Mouse (Mus musculus) kidney, postnatal 36 days (tissue): ENCODE data around the gene S1pr5.
"Not testable (repeated sequence)": the region's sequence is repeated elsewhere in the genome, so short reads cannot be mapped to it uniquely, and the experiment has no call there.

Experiments used
- DNase-seq, 2 experiments: peaks; one replicate each; pipeline ENCODE4 v3.0.0; 2021 to 2022; ENCODE audit warnings: mixed read lengths in 2 of 2

Gene S1pr5

DNA sequence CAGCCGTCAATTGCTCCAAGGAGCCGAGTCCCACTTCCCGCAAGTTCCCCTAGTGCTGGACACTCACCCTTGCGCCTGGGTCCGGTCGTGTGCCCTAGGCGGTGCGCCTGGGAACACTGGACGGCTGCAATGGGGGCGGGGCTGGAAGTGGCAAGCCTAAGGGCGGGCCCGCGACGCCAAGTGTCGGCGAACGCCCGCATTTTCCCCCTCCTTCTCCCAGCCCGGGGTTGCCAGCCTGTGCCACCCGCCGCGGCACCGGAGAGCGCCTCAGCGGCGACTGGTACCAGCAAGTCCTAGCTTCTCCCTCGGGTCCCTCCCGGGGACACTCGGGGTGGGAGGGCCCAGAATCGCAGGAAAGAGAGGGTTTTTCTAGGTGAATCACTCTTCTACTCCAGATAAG is at the start of gene S1pr5:
S1pr5 (minus strand) TSS at position 118 of the 400 bp plus-strand sequence.
- peak; percentile 69 to 85 for DNase-seq

DNA sequence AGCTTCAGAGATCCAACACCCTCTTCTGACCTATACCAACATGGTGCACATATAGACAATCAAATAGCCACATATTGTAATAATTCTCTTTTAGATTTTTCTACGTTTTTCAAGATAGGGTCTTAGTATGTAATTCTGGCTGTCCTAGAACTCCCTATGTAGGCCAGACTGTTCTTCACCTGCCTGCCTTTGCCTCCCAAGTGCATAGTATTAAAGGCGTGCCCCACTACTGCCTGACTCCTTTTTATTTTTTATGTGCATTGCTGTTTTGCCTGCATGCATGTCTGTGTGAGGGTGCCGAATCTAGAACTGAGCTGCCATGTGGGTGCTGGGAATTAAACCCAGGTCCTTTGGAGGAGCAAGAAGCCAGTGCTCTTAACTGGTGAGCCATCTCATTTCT is 44.0 kb upstream of the S1pr5 start:
- DNase-seq, result no peak

DNA sequence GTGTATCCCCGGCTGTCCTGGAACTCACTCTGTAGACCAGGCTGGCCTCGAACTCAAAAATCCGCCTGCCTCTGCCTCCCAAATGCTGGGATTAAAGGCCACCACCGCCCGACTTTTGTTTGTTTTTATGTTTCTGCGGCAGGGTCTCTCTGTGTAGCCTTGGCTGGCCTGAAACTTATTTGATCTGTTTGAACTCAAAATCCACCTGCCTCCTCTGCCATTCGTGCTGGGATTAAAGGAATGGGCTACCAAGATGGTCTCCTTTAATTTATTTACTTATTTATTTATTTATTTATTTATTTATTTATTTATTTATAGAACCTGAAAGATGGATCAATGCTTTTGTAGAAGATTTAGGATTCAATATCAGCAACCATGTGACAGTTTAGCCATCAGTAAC is 43.6 kb upstream of the S1pr5 start:
- not testable (repeated sequence) for DNase-seq

GRCm38 (mm10) chr9:21291022-21291787 is 43.0 kb upstream of the S1pr5 start, which contains the start of gene Cdkn2d:
Gene Cdkn2d, minus strand, starts transcription at chr9:21291407.
- peak; percentile 100 for DNase-seq

DNA sequence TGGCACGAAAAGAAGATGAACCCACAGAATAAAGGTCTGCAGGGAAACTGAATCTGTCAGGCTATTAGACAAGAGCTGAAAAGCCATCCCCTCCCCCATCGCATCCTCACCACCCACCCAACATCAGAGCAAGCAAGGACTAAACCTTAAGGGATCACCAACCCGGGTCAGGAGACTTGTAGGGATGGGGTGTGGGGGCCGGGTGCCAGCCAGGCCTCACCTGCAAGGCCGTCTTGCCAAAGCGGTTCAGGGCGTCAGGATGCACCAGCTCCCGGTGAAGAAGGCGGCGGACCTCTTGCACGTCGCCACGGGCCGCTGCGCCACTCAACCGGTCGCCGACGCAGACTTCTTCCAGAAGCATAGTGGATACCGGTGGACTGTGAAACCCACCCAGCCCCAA is 42.3 kb upstream of the S1pr5 start:
- DNase-seq, result peak in 1 of 2 experiments; percentile 28

GRCm38 (mm10) chr9:21289337-21289671 is 41.1 kb upstream of the S1pr5 start:
- DNase-seq, result no peak

GRCm38 (mm10) chr9:21288404-21289336 is 40.4 kb upstream of the S1pr5 start:
- DNase-seq, result no peak

- peak; percentile 99 for DNase-seq
These were observed 39.5 kb upstream of the S1pr5 start, which contains the start of gene Kri1 for GRCm38 (mm10) chr9:21287571-21288402. Gene Kri1, minus strand, starts transcription at chr9:21287969.

DNA sequence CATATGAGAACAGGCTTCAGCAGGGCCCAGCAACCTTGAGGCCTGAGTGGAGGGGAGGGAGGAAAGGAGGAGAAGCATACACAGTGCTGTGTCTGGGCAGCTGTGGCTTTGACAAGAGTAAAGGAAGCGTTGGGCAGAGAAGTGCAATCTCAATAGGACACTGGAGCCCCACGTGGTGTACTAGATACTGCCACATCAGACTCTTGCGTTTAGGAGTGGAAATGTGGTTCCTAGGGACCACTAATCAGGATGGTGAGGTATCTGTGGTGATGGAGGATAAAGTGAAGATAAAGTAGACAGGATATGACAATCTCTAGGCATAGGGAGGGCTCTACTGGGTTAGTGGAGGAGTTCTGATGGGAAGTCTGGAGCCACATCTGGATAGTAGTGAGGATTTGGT is 38.5 kb upstream of the S1pr5 start:
- no peak for DNase-seq

DNA sequence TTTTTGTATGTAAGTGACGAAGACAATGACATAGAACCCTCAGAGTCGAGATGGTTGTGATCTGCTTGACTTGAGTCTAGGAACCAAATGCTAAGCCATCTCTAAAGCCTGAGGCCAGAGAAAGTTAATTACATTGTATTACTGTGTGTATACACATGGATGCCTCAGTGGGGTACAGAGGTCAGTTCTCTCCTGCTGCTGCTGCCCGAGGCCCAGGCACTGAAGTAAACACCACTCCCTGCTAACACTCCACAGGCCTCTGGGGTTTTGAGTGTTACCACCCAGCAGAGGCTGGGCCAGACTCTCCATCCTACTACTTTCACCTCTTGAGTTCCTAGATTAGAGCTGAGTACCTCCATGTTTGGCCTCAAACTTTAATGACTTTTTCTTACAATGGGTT is 35.8 kb upstream of the S1pr5 start:
- peak; percentile 46 to 51 for DNase-seq

DNA sequence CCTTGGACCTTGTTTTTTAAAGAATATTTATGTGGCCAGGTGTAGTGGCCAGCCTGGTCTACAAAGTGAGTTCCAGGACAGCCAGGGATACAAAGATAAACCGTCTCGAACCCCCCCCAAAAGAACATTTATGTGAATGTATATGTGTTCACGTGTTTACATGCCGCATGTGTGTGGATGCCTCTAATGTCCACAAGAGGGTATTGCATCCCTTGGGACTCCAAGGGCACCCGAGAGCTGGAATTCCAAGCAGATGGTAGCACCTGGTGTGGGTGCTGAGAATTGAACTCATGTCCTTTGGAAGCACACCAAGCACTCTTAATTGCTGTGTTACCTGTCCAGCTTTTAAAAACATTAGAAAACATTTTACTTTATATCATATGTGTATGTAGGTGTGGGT is 35.3 kb upstream of the S1pr5 start:
- no peak for DNase-seq

- DNase-seq, result no peak
These were observed 29.5 kb upstream of the S1pr5 start for GRCm38 (mm10) chr9:21277776-21278175.

- DNase-seq, result no peak
These were observed 28.1 kb upstream of the S1pr5 start for GRCm38 (mm10) chr9:21276307-21276706.

DNA sequence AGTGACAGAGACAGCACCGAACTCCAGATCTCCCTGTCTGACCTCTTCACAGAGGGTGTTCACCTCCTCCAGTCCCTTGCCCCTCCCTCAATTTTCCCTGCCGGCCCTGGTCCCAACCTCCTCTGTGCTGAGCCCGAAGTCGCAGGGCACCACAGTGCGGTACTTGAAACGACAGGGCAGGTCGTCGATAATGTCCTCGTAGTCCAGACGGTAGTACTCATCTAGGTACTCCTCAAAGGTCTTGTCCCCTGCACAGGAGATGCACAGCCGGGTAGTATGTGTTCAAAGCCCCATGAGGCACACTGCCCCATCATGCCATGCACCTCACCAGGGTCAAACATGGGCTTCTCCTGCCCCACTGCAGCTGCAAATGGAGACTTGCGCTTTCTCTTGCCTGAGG is 27.5 kb upstream of the S1pr5 start:
- DNase-seq, result no peak

DNA sequence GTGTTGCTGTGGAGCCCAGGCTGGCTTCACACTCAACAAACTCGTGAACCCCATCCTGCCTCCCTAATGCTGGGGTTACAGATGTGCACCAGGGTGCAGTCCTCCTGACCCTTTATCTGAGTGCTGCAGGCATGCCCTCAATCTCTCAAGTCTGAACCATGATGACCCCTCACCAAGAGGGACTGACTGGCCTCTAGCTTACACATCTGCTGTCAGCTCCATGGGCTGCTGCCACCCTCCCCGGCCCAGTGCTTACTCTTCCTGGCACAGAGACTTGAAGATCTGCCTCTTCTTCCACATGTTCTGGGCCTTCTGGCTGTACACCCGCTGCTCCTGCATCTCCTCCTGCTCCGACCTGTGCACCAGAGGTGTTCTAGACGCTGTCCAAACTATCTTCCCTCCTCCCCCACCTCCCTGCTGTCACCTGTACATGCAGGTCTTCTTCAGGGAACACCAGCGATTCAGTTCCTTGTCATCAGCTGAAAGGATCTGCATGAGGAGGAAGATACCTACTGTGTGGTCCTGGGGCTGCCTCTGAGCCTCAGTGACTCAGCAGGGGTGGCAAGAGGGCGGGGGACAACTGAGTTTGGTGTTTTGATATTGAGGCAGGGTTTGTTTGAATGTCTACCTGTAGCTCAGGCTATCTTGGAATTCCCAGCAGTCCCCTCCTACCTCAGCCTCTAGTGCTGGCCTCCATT is 26.9 kb upstream of the S1pr5 start:
- DNase-seq, result no peak

GRCm38 (mm10) chr9:21274336-21274735 is 26.1 kb upstream of the S1pr5 start:
- DNase-seq, result no peak

- DNase-seq, result peak in 1 of 2 experiments; percentile 47
These were observed 25.4 kb upstream of the S1pr5 start for GRCm38 (mm10) chr9:21273520-21274228.

- no peak for DNase-seq
These were observed 24.9 kb upstream of the S1pr5 start for GRCm38 (mm10) chr9:21273094-21273493.

DNA sequence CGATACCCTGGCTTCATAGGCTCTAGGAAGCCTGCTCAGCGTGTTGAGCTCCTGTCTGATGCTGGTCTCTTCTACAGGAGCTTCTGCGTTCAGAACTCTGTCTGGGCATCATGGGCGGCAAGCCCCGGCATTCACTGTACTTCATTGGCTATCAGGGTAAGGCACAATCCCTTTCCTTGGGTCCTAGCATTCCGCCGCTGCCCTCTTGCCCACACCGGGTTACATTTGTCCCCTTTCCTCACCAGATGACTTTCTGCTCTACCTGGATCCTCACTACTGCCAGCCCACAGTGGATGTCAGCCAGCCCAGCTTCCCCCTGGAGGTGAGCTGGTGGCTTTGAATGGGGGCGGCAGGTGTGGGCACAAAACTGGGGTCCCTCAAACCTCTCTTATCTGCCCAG is 24.1 kb upstream of the S1pr5 start:
- no peak for DNase-seq

DNA sequence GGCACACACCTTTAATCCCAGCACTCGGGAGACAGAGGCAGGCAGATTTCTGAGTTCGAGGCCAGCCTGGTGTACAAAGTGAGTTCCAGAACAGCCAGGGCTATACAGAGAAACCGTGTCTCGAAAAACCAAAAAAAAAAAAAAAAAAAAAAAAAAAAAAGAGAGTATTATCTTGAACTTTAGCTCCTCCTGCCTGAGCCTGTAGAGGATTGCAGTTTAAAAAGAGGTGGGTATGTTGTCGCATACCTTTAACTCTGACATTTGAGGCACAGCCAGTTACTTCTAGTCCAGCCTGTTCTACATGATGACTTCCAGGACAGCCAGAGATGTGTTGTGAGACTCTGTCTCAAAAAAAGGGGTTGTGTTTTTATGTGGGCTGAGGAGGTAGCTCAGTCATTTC is 21.3 kb upstream of the S1pr5 start:
- not testable (repeated sequence) for DNase-seq

DNA sequence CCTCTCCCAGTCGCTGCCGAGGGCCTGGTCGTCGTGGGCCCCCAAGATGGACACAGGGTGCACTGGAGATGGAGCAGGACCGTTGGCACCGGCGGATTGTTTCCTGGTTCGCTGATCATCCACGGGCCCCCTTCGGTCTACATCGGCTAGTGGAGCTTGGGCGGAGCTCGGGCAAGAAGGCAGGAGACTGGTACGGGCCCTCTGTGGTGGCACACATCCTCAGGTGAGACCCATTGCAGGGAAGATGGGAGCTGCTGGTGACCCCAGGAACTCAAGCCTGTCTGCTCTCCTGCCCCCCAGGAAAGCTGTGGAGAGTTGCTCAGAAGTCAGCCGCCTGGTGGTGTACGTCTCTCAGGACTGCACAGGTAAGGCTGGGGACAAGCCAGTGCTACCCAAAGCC is 20.1 kb upstream of the S1pr5 start:
- no peak for DNase-seq

- DNase-seq, result peak in 1 of 2 experiments; percentile 11
These were observed 18.6 kb upstream of the S1pr5 start for GRCm38 (mm10) chr9:21266889-21267288.
